Mouse (Mus musculus): ENCODE measurements around the gene 1700028P14Rik. TPM values are rescaled to one million over a fixed set of nuclear protein-coding genes. Genes with fewer than 3 reads are reported as not detected.

1700028P14Rik gene
- total and polyA plus RNA-seq, 2 experiments from 2014 or later, result 0.33 to 1.7 TPM

DNA sequence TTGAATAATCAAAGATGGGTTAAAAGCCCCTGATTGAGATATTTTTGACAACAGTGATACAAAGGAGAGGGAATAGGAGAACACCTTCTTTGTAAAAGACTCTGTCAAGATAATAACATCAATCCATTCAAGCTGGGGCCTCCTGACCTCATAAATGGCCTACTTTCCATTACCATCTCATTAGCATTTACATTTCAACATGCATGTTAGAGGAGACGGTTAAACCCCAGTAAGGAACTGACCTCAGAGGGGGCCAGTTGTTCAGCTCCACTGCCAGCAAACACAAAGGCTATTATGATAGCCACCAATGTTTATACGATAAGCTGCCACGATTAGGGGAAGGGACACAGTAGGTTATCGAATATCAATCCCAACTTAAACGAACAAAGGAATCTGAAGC lies 15.8 kb downstream of the 1700028P14Rik start:
- Histone ChIP-seq H3K4me2 (ENCODE audit: low read depth, low read length, poor library complexity, severe bottlenecking) (no peak overlapping the region), H3K36me3 (ENCODE audit: insufficient read depth, low read length) (no peaks in the 10 kb centered on the region), H3K4me1 (ENCODE audit: insufficient read depth, low read length) (no peaks in the 10 kb centered on the region), H3K9me3 (ENCODE audit: low read length) (no peaks in the 10 kb centered on the region), H3K4me3 (ENCODE audit: low read depth, low read length) (no peak overlapping the region), H3K27ac (ENCODE audit: low read depth, low read length) (no peak overlapping the region), H3K9ac (replicated peaks; ENCODE audit: low read length, poor library complexity, severe bottlenecking) (no peak overlapping the region), H3K27me3 (ENCODE audit: insufficient read depth, low read length) (no peaks in the 10 kb centered on the region)
- TF ChIP-seq CTCF (IDR thresholded peaks at IDR 0.05), result no peak
- DNase-seq (ENCODE audit: low spot score) (no peak), ATAC-seq (ENCODE audit: low FRiP score) (no peak)
- 29% methylated on average over 5 of the region's 5 CpGs for WGBS

DNA sequence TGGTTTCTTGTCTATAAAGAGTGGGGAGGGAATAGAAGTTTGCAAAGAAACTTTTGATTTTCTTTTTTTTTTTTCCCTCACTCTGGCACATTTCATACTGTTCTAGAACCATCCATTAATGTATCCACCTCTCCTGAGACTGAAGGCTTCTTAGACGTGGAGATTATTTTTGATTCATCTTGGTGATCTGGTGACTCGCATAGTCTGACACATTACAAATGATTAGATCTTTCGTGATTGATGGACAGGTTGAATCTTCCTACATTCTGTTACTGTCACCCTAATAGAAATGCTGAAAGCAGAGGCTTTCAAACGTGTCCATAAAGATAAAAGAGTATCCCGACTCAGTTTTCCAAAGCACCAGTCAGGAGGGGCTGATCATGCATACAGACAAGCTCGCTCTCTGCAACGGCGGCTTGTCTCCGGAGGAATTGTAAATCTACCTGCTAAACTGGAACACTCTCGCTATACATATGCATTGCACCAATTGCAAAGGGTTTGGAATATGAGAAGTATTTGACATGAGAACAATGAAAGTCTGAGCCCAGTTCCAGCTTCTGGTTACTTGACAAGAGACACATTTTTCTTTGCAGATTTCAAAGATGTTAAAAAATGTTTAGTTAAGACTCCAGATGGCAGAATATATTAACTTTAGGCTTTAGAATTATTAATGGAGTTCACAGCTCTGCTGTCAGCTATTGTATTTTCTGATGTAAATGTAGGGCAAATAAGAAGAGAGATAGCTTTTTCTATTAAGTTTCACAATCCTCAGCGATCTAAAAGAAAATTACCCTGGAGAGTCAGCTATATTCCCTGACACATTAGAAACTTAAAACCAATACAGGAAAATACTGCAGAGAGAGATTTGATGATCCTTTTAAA lies 20.8 kb downstream of the 1700028P14Rik start:
- ATAC-seq (ENCODE audit: low FRiP score), result no peak
- WGBS, result 37% methylated on average over 11 of the region's 11 CpGs
- no peak for TF ChIP-seq CTCF (IDR thresholded peaks at IDR 0.05)

DNA sequence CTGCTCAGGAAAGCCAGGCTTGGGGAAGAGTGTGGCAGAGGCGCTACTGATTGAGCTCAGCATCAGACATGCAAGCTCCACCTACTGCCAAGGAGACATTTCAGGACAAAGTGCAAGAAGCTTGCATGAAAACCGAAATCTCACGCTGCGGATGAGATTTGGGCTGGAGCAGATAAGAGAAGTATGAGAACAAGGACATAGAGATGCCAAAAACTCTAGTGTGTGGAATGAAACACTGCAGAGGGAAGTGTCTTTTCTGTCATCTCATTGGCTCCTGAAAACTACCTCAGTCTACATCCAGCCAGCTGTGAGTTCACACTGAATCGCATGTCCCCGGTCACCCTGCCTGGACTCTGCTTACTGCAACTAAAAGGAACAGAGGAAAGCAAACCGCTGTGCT lies 38.3 kb downstream of the 1700028P14Rik start:
- no peak for TF ChIP-seq CTCF (IDR thresholded peaks at IDR 0.05)
- H3K27ac ChIP-seq (ENCODE audit: low read depth, low read length), result no peak overlapping the region
- H3K9ac ChIP-seq (replicated peaks; ENCODE audit: low read length, poor library complexity, severe bottlenecking), result no peak overlapping the region
- H3K36me3 ChIP-seq (ENCODE audit: insufficient read depth, low read length), result no peaks in the 10 kb centered on the region
- no peak overlapping the region for H3K4me3 ChIP-seq (ENCODE audit: low read depth, low read length)
- no peaks in the 10 kb centered on the region for H3K9me3 ChIP-seq (ENCODE audit: low read length)
- WGBS, result 90% methylated on average over 7 of the region's 7 CpGs
- no peak for ATAC-seq (ENCODE audit: low FRiP score)
- no peak overlapping the region for H3K4me2 ChIP-seq (ENCODE audit: low read depth, low read length, poor library complexity, severe bottlenecking)
- no peaks in the 10 kb centered on the region for H3K27me3 ChIP-seq (ENCODE audit: insufficient read depth, low read length)
- H3K4me1 ChIP-seq (ENCODE audit: insufficient read depth, low read length), result no peaks in the 10 kb centered on the region
- DNase-seq (ENCODE audit: low spot score), result no peak

More for the DNA sequence above, 20.8 kb downstream of the 1700028P14Rik start:
- Histone ChIP-seq H3K4me3 (ENCODE audit: low read depth, low read length) (no peak overlapping the region), H3K36me3 (ENCODE audit: insufficient read depth, low read length) (no peaks in the 10 kb centered on the region), H3K9ac (replicated peaks; ENCODE audit: low read length, poor library complexity, severe bottlenecking) (no peak overlapping the region), H3K9me3 (ENCODE audit: low read length) (no peaks in the 10 kb centered on the region), H3K27me3 (ENCODE audit: insufficient read depth, low read length) (no peaks in the 10 kb centered on the region), H3K4me1 (ENCODE audit: insufficient read depth, low read length) (no peaks in the 10 kb centered on the region), H3K4me2 (ENCODE audit: low read depth, low read length, poor library complexity, severe bottlenecking) (no peak overlapping the region), H3K27ac (ENCODE audit: low read depth, low read length) (0 out of 2 replicates have a peak overlapping the region, but pooled peaks have one; percentile 18)
- no peak for DNase-seq (ENCODE audit: low spot score)

DNA sequence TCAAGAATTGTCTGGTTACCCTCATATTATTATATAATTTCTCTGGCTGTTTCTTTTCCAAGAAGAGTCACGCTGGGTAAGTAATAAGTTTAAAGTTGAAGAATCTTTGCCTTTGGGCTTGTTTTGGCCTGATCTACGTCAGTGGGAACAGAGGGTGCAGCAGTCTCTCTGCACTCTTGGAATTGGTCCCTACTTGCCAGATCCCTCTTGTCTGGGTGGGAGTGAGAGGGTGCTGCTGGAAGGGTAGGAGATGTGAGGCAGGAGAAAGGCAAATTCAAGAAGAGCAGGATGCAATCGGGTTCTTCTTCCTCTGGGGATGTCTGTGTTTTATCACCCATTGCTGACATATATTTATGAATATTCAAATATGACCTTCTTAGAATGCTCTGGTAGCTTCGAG lies 42.9 kb downstream of the 1700028P14Rik start:
- WGBS, result 80% methylated on average over 4 of the region's 4 CpGs
- Histone ChIP-seq H3K27me3 (ENCODE audit: insufficient read depth, low read length) (no peaks in the 10 kb centered on the region), H3K9me3 (ENCODE audit: low read length) (no peaks in the 10 kb centered on the region), H3K4me3 (ENCODE audit: low read depth, low read length) (no peak overlapping the region), H3K4me2 (ENCODE audit: low read depth, low read length, poor library complexity, severe bottlenecking) (no peak overlapping the region), H3K9ac (replicated peaks; ENCODE audit: low read length, poor library complexity, severe bottlenecking) (no peak overlapping the region), H3K27ac (ENCODE audit: low read depth, low read length) (no peak overlapping the region), H3K4me1 (ENCODE audit: insufficient read depth, low read length) (no peaks in the 10 kb centered on the region), H3K36me3 (ENCODE audit: insufficient read depth, low read length) (no peaks in the 10 kb centered on the region)
- TF ChIP-seq CTCF (IDR thresholded peaks at IDR 0.05), result no peak
- ATAC-seq (ENCODE audit: low FRiP score) (no peak), DNase-seq (ENCODE audit: low spot score) (no peak)

DNA sequence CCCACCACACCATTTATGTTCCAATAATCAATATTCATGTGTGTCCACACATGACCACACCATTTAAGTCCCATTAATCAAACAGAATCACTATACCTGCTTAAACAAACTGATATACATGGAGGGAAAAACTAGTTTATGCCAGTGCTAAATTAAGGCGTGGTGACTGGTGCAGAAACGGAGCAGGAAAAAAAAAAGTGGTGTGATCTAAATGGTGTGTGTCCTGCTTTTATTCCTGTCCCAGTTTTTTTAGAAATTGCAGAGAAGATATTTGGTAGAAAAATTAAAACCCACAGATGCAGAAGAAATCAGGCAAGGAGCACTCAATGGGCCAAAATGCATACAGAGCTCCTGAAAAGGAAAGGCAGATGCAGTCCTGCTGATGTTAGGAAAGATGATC lies 44.7 kb downstream of the 1700028P14Rik start:
- ATAC-seq (ENCODE audit: low FRiP score) (no peak), DNase-seq (ENCODE audit: low spot score) (no peak)
- Histone ChIP-seq H3K4me2 (ENCODE audit: low read depth, low read length, poor library complexity, severe bottlenecking) (no peak overlapping the region), H3K9ac (replicated peaks; ENCODE audit: low read length, poor library complexity, severe bottlenecking) (no peak overlapping the region), H3K27ac (ENCODE audit: low read depth, low read length) (no peak overlapping the region), H3K9me3 (ENCODE audit: low read length) (no peaks in the 10 kb centered on the region), H3K4me3 (ENCODE audit: low read depth, low read length) (no peak overlapping the region), H3K36me3 (ENCODE audit: insufficient read depth, low read length) (no peaks in the 10 kb centered on the region), H3K4me1 (ENCODE audit: insufficient read depth, low read length) (no peaks in the 10 kb centered on the region), H3K27me3 (ENCODE audit: insufficient read depth, low read length) (no peaks in the 10 kb centered on the region)
- no peak for TF ChIP-seq CTCF (IDR thresholded peaks at IDR 0.05)
- 91% methylated on average over 2 of the region's 2 CpGs for WGBS

DNA sequence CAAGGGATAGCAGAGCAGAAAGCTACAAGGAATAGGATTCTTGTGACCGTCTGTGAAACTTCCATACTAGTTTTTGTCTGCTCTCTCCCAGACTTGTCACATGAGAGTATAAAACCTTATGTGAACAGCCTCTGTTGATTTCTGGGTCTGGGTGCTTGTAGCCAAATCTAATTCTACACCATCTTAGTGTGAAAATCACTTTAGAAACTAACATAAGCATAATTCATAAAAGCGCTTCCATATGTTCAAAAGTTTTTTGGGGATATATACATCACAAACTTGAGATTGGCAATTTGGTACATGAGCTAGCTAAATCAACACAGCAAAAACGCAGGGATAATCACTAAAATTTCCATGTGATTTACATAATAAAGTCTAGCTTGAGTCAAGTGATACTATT lies 57.7 kb downstream of the 1700028P14Rik start:
- 88% methylated on average over 3 of the region's 3 CpGs for WGBS

More for the DNA sequence above, 57.7 kb downstream of the 1700028P14Rik start:
- Histone ChIP-seq H3K4me1 (ENCODE audit: insufficient read depth, low read length) (no peaks in the 10 kb centered on the region), H3K4me3 (ENCODE audit: low read depth, low read length) (no peak overlapping the region), H3K4me2 (ENCODE audit: low read depth, low read length, poor library complexity, severe bottlenecking) (no peak overlapping the region), H3K27ac (ENCODE audit: low read depth, low read length) (no peak overlapping the region), H3K27me3 (ENCODE audit: insufficient read depth, low read length) (no peaks in the 10 kb centered on the region), H3K36me3 (ENCODE audit: insufficient read depth, low read length) (no peaks in the 10 kb centered on the region), H3K9me3 (ENCODE audit: low read length) (no peaks in the 10 kb centered on the region), H3K9ac (replicated peaks; ENCODE audit: low read length, poor library complexity, severe bottlenecking) (no peak overlapping the region)
- DNase-seq (ENCODE audit: low spot score), result no peak
- ATAC-seq (ENCODE audit: low FRiP score), result no peak
- no peak for TF ChIP-seq CTCF (IDR thresholded peaks at IDR 0.05)

Measured in midbrain, postnatal 0 days (tissue).